Mouse (Mus musculus): ENCODE measurements around the gene Ptprcap.
A peak's percentile ranks its signal among the peaks of the same experiment; 100 is the strongest.

Gene Ptprcap

DNA sequence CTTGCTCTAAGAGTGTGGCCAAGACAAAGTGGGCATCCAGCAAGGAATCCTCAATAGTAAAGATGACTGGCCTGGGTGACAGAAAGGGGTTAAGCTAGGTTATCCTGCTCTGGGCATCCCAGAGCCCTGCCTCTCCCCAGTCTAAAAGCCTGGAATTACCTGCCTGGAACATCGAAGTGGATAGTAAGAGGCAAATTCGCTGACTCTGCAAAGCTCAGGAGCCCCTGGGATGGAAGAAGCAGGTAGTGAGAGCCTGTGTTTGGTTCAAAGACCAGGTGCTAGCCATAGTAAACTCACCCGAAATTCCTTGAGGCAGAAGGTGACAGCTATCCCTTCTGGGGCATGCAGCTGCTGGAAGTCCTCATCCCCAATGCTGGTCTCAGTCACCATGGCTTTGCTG lies 43.8 kb downstream of the Ptprcap start:
- no peak for DNase-seq

DNA sequence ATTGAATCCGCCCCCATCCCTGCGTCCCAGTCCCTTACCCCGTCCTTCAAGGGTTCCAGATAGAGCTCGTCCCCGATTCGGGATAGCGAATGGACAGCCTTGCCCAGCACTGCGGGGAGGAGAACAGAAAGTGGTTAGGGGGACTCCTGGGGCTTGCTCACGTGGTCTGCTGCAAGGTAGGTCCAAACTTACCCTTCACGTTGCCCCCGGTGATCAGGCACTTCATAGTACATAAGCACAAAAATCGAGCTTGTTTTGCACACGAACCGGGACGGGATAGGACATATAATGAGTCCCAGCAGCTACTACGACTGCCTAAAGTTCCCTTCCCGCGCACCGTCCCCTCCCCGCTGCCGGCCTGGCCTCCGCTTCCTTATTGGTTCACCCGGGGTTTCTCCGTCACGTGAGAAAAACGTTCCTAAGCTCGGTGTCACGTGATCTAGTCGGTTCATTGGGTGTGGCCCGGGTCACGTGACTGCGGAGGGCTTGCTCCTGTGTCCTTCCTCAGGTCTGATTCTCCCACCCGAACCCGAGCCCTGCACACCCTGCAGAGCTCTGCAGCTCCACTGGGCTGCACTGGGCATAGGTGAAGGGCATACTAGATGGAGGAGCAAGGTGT lies 48.0 kb downstream of the Ptprcap start, which contains the start of gene Rad9a:
Rad9a (minus strand) TSS at position 372 of the 619 bp plus-strand sequence.
- DNase-seq, result peak; percentile 94 to 97

DNA sequence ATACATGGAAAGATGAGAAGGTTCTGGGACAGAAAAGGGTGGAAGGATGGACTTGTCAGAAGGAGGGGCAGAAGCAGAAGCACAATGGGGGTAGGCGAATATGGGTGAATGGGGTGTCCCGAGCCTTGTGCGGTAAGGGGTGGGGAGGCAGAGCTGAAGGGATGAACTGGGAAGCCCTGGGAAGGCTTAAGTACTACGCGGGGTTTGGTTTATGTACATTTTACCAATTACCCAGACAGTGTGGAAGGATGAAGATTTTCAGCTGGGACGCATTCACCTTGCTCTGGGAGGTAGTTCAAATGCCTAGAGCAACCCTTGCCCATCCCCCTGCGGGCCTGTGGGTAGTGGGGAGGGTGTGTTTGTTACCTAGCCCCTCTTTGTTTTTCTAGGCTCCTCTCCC lies 48.7 kb downstream of the Ptprcap start:
- DNase-seq, result no peak

DNA sequence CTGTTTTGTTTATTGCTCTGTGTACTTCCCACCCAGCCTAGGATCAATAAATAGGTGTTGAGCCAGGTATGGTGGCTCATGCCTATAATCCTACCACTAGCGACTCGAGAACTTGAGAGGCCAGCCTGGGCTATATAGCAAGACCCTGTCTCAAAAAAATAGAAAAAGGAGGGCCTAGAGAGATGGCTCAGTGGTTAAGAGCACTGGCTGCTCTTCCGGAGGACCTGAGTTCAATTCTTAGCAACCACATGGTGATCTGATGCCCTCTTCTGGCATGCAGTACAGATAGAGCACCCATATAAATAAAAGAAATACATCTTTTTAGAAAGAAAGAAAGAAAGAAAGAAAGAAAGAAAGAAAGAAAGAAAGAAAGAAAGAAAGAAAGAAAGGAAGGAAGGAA lies 49.7 kb downstream of the Ptprcap start:
- no peak for DNase-seq

DNA sequence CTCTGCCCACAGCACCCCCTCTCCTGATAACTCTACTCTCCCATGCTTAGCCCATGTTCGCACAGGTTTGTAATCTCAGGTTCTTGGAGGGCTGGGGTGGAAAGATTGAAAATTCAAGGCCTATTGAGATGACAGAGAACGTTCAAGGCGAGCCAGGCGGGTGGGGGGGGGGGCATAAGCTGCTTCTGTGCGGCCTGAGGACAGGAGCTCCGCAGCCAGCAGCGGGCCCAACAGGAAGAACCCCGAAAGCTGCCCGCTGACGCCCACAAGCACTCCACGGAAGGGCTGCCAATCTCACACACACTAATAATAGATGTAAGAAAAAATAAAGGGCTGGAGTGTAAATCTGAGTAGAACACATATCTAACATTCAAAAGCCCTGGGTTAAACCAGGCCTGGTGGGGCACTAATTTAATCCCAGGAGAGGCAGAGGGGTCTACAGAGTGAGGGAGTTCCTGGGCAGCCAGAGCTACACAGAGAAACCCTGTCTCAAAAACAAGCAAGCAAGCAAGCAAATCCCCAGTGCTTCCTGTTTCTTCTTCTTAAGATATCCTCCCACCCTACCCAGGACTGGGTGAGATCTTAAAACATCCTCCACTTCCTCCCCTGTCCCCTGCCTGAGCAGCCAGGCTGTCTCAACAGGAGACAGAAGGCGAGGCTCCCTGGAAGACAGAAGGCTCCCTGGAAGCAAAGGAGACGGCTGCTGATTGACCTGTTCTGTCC lies 50.4 kb downstream of the Ptprcap start:
- no peak for DNase-seq

DNA sequence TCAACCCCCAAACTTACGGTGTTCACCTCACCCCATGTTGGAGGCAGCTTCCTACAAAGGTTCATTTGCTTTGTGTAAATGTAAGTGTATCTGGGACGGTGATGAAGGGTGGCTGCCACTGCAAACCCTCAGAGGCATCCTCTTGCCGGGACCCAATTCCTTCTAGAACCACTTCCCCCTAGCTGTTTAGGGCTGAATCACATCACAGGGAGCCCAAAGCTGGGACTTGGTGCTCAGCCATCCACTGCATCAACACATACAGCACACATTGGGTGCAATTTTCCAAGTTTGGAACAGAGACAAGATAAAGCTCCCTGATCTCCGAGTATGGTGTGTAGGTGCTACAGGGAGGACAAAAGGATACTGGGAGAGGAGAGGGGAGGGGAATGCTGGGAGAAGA lies 51.5 kb downstream of the Ptprcap start:
- no peak for DNase-seq

All from thymus, adult 18-20 months (tissue).